Mouse (Mus musculus) heart, embryonic 15.5 days (tissue): ENCODE measurements at regions not wholly inside any gene's neighbourhood (a gene's known extent, or its start where the extent isn't known, plus 50 kb on each side); places are given as distances from the start of the nearest gene placed in this dataset.

Experiments used
- ATAC-seq: fragments of 200-750 bp; cut with Nextera tagmentation; replicated peaks from 2 replicates; pipeline ENCODE4 v1.8.0; 2017; ENCODE audit warnings: low read depth, moderate TSS enrichment; ENCODE audit not compliant: insufficient number of reproducible peaks, insufficient read depth, low FRiP score
- H3K27ac ChIP-seq: fragments of 300-500 bp; sonication (generic); 2 replicates; pipeline ENCODE4 v1.5.1; 2015; ENCODE audit warnings: mild to moderate bottlenecking, inconsistent platforms
- H3K27me3 ChIP-seq: fragments of 300-500 bp; sonication (generic); 2 replicates; pipeline ENCODE4 v1.6.1; 2015; ENCODE audit warnings: inconsistent platforms
- H3K36me3 ChIP-seq: fragments of 300-500 bp; sonication (generic); 2 replicates; pipeline ENCODE4 v1.6.1; 2015; ENCODE audit warnings: mild to moderate bottlenecking, inconsistent platforms
- H3K4me1 ChIP-seq: fragments of 300-500 bp; sonication (generic); replicated peaks from 2 replicates; pipeline ENCODE4 v1.6.1; 2015; ENCODE audit warnings: inconsistent platforms
- H3K4me2 ChIP-seq: fragments of 300-500 bp; sonication (generic); 2 replicates; pipeline ENCODE4 v1.6.1; 2015; ENCODE audit warnings: inconsistent platforms, mild to moderate bottlenecking, moderate library complexity
- H3K4me3 ChIP-seq: fragments of 300-500 bp; sonication (generic); 2 replicates; pipeline ENCODE4 v1.5.1; 2015; ENCODE audit warnings: mild to moderate bottlenecking, inconsistent platforms
- H3K9ac ChIP-seq: fragments of 300-500 bp; sonication (generic); 2 replicates; pipeline ENCODE4 v1.6.1; 2015; ENCODE audit warnings: mild to moderate bottlenecking, inconsistent platforms
- H3K9me3 ChIP-seq: fragments of 300-500 bp; sonication (generic); replicated peaks from 2 replicates; pipeline ENCODE4 v1.6.1; 2016; ENCODE audit warnings: inconsistent platforms
- WGBS: fragments of 180-500 bp; shearing (Covaris S2); methylation state at CpG from one replicate; pipeline ENCODE4 v1.1.7; 2015; ENCODE audit warnings: mixed read lengths; 5-methylcytosine and 5-hydroxymethylcytosine counted together

- no peak overlapping the region for H3K4me3 ChIP-seq
- no peak for ATAC-seq
- no peaks in the 10 kb centered on the region for H3K4me1 ChIP-seq
- WGBS = 56% methylated on average over 5 of the region's 5 CpGs
- H3K9ac ChIP-seq = no peak overlapping the region
- H3K4me2 ChIP-seq = no peak overlapping the region
- no peak overlapping the region for H3K27ac ChIP-seq
- no peaks in the 10 kb centered on the region for H3K36me3 ChIP-seq
- no peaks in the 10 kb centered on the region for H3K9me3 ChIP-seq
- no peaks in the 10 kb centered on the region for H3K27me3 ChIP-seq
These were observed 431.7 kb downstream of the Adgrl2 start for GRCm38 (mm10) chr3:148558592-148559157.

- H3K36me3 ChIP-seq = no peaks in the 10 kb centered on the region
- no peak for ATAC-seq
- no peak overlapping the region for H3K27ac ChIP-seq
- H3K9ac ChIP-seq = no peak overlapping the region
- H3K9me3 ChIP-seq = no peaks in the 10 kb centered on the region
- 83% methylated on average over 8 of the region's 8 CpGs for WGBS
- no peaks in the 10 kb centered on the region for H3K27me3 ChIP-seq
- no peaks in the 10 kb centered on the region for H3K4me1 ChIP-seq
- H3K4me3 ChIP-seq = no peak overlapping the region
- H3K4me2 ChIP-seq = no peak overlapping the region
These were observed 435.0 kb downstream of the Adgrl2 start for GRCm38 (mm10) chr3:148555324-148555723.

GRCm38 (mm10) chr3:148550716-148551115, 439.6 kb downstream of the Adgrl2 start:
- H3K36me3 ChIP-seq = no peaks in the 10 kb centered on the region
- WGBS = 91% methylated on average over 2 of the region's 2 CpGs
- no peak overlapping the region for H3K27ac ChIP-seq
- no peak overlapping the region for H3K4me2 ChIP-seq
- H3K27me3 ChIP-seq = no peaks in the 10 kb centered on the region
- H3K9me3 ChIP-seq = no peaks in the 10 kb centered on the region
- H3K9ac ChIP-seq = no peak overlapping the region
- H3K4me3 ChIP-seq = no peak overlapping the region
- ATAC-seq = no peak
- no peaks in the 10 kb centered on the region for H3K4me1 ChIP-seq

GRCm38 (mm10) chr3:148544929-148545328, 445.4 kb downstream of the Adgrl2 start:
- H3K4me3 ChIP-seq = no peak overlapping the region
- no peak overlapping the region for H3K4me2 ChIP-seq
- no peaks in the 10 kb centered on the region for H3K9me3 ChIP-seq
- WGBS = 70% methylated on average over 6 of the region's 6 CpGs
- ATAC-seq = no peak
- H3K27ac ChIP-seq = no peak overlapping the region
- H3K4me1 ChIP-seq = no peaks in the 10 kb centered on the region
- H3K27me3 ChIP-seq = no peaks in the 10 kb centered on the region
- H3K36me3 ChIP-seq = no peaks in the 10 kb centered on the region
- H3K9ac ChIP-seq = no peak overlapping the region

- H3K36me3 ChIP-seq = no peaks in the 10 kb centered on the region
- no peaks in the 10 kb centered on the region for H3K4me1 ChIP-seq
- no peak overlapping the region for H3K27ac ChIP-seq
- no peak for ATAC-seq
- no peak overlapping the region for H3K4me3 ChIP-seq
- H3K9me3 ChIP-seq = no peaks in the 10 kb centered on the region
- no peak overlapping the region for H3K4me2 ChIP-seq
- no peaks in the 10 kb centered on the region for H3K27me3 ChIP-seq
- 78% methylated on average over 5 of the region's 5 CpGs for WGBS
- no peak overlapping the region for H3K9ac ChIP-seq
These were observed 448.1 kb downstream of the Adgrl2 start for GRCm38 (mm10) chr3:148542217-148542616.

GRCm38 (mm10) chr3:148537669-148538271, 452.6 kb downstream of the Adgrl2 start:
- H3K9ac ChIP-seq = no peak overlapping the region
- no peak for ATAC-seq
- H3K4me1 ChIP-seq = no peaks in the 10 kb centered on the region
- H3K36me3 ChIP-seq = no peaks in the 10 kb centered on the region
- no peaks in the 10 kb centered on the region for H3K27me3 ChIP-seq
- H3K27ac ChIP-seq = no peak overlapping the region
- H3K4me3 ChIP-seq = no peak overlapping the region
- 73% methylated on average over 4 of the region's 4 CpGs for WGBS
- no peaks in the 10 kb centered on the region for H3K9me3 ChIP-seq
- no peak overlapping the region for H3K4me2 ChIP-seq

- H3K36me3 ChIP-seq = no peaks in the 10 kb centered on the region
- no peak overlapping the region for H3K27ac ChIP-seq
- H3K27me3 ChIP-seq = no peaks in the 10 kb centered on the region
- H3K4me3 ChIP-seq = no peak overlapping the region
- no peak overlapping the region for H3K4me2 ChIP-seq
- no peak for ATAC-seq
- no peak overlapping the region for H3K9ac ChIP-seq
- no peaks in the 10 kb centered on the region for H3K9me3 ChIP-seq
- H3K4me1 ChIP-seq = no peaks in the 10 kb centered on the region
- 60% methylated on average over 2 of the region's 2 CpGs for WGBS
These were observed 460.5 kb downstream of the Adgrl2 start for GRCm38 (mm10) chr3:148529893-148530292.

- H3K4me2 ChIP-seq = no peak overlapping the region
- WGBS = 63% methylated on average over 5 of the region's 5 CpGs
- no peak overlapping the region for H3K9ac ChIP-seq
- no peaks in the 10 kb centered on the region for H3K4me1 ChIP-seq
- H3K4me3 ChIP-seq = no peak overlapping the region
- H3K27me3 ChIP-seq = no peaks in the 10 kb centered on the region
- ATAC-seq = no peak
- H3K36me3 ChIP-seq = no peaks in the 10 kb centered on the region
- H3K27ac ChIP-seq = no peak overlapping the region
- H3K9me3 ChIP-seq = no peaks in the 10 kb centered on the region
These were observed 480.0 kb downstream of the Adgrl2 start for GRCm38 (mm10) chr3:148510381-148510780.

GRCm38 (mm10) chr3:148504928-148505327, 485.4 kb downstream of the Adgrl2 start:
- no peak overlapping the region for H3K4me3 ChIP-seq
- H3K27ac ChIP-seq = no peak overlapping the region
- H3K4me1 ChIP-seq = no peaks in the 10 kb centered on the region
- no peaks in the 10 kb centered on the region for H3K36me3 ChIP-seq
- H3K9ac ChIP-seq = no peak overlapping the region
- no peaks in the 10 kb centered on the region for H3K27me3 ChIP-seq
- no peak overlapping the region for H3K4me2 ChIP-seq
- H3K9me3 ChIP-seq = no peaks in the 10 kb centered on the region
- 86% methylated on average over 2 of the region's 2 CpGs for WGBS
- no peak for ATAC-seq

- 67% methylated on average over 1 of the region's 1 CpGs for WGBS
- Histone ChIP-seq H3K27me3 (no peaks in the 10 kb centered on the region), H3K4me2 (no peak overlapping the region)
These were observed 486.9 kb downstream of the Adgrl2 start for GRCm38 (mm10) chr3:148503432-148503831.

GRCm38 (mm10) chr3:148501801-148502200, 488.6 kb downstream of the Adgrl2 start:
- Histone ChIP-seq H3K9me3 (no peaks in the 10 kb centered on the region), H3K9ac (no peak overlapping the region), H3K4me1 (no peaks in the 10 kb centered on the region), H3K36me3 (no peaks in the 10 kb centered on the region), H3K4me2 (no peak overlapping the region), H3K27me3 (no peaks in the 10 kb centered on the region), H3K4me3 (no peak overlapping the region), H3K27ac (no peak overlapping the region)
- ATAC-seq = no peak
- 67% methylated on average over 3 of the region's 3 CpGs for WGBS

More at GRCm38 (mm10) chr3:148503432-148503831, 486.9 kb downstream of the Adgrl2 start:
- H3K4me3 ChIP-seq = no peak overlapping the region
- no peak overlapping the region for H3K9ac ChIP-seq
- ATAC-seq = no peak
- H3K4me1 ChIP-seq = no peaks in the 10 kb centered on the region
- no peak overlapping the region for H3K27ac ChIP-seq
- H3K36me3 ChIP-seq = no peaks in the 10 kb centered on the region
- H3K9me3 ChIP-seq = no peaks in the 10 kb centered on the region

- no peaks in the 10 kb centered on the region for H3K4me1 ChIP-seq
- H3K9ac ChIP-seq = no peak overlapping the region
- no peaks in the 10 kb centered on the region for H3K27me3 ChIP-seq
- no peak for ATAC-seq
- H3K27ac ChIP-seq = no peak overlapping the region
- H3K36me3 ChIP-seq = no peaks in the 10 kb centered on the region
- no peak overlapping the region for H3K4me2 ChIP-seq
- H3K4me3 ChIP-seq = no peak overlapping the region
- no peaks in the 10 kb centered on the region for H3K9me3 ChIP-seq
- WGBS = 57% methylated on average over 5 of the region's 5 CpGs
These were observed 493.7 kb downstream of the Adgrl2 start for GRCm38 (mm10) chr3:148496672-148497071.
